Mouse (Mus musculus): ENCODE measurements around the gene Ess2.

DNA sequence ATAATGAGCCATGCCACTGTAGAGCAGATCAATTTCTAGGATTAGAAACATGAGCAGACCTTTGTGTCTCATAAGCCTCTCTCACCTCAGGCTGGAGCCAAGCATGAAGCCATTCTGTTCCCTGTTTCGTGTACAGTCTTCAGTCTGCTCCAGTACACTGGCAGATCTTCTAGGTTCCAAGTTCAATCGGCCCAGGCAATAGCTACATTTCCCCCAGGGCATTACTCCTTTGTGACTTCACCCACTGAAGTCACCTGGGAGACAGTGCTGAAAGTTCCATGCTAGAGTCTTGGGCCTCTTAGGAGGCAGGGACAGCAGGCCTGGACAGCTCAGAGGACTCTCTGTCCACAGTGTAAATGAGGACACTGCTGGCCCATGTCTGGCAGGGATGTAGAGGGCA is 17.2 kb downstream of the Ess2 start, which contains the start of gene Tssk1:
- TF ChIP-seq POLR2A (IDR thresholded peaks at IDR 0.05; ENCODE audit: borderline replicate concordance, control insufficient read depth, low read depth, low read length) = no peak
- no peak for TF ChIP-seq CTCF (IDR thresholded peaks at IDR 0.05; ENCODE audit: control insufficient read depth, insufficient read depth, low read length)
